Mouse (Mus musculus): ENCODE results near the gene Neu2.
"Not testable (repeated sequence)": the region's sequence is repeated elsewhere in the genome, so short reads cannot be mapped to it uniquely, and the experiment has no call there.

Neu2 gene

GRCm38 (mm10) chr1:87509561-87510165 lies at the start of gene Neu2:
Neu2 (plus strand) TSS chr1:87509889.
- DNase-seq (ENCODE audit: low spot score in 2 of 2): no peak

- no peak for DNase-seq (ENCODE audit: low spot score in 2 of 2)
Measured at GRCm38 (mm10) chr1:87467469-87467868, 42.2 kb upstream of the Neu2 start.

GRCm38 (mm10) chr1:87468321-87468720 lies 41.4 kb upstream of the Neu2 start:
- no peak for DNase-seq (ENCODE audit: low spot score in 2 of 2)

GRCm38 (mm10) chr1:87469971-87470370 lies 39.7 kb upstream of the Neu2 start, which contains the start of gene Snorc:
Snorc (plus strand) TSS chr1:87470271.
- not testable (repeated sequence) for DNase-seq (ENCODE audit: low spot score in 2 of 2)

GRCm38 (mm10) chr1:87471914-87472313 lies 37.8 kb upstream of the Neu2 start:
- DNase-seq (ENCODE audit: low spot score in 2 of 2): no peak

- no peak for DNase-seq (ENCODE audit: low spot score in 2 of 2)
Measured at GRCm38 (mm10) chr1:87472576-87472975, 37.1 kb upstream of the Neu2 start.

- DNase-seq (ENCODE audit: low spot score in 2 of 2): peak in 1 of 2 experiments; percentile 64
Measured at GRCm38 (mm10) chr1:87475076-87475895, 34.4 kb upstream of the Neu2 start.

GRCm38 (mm10) chr1:87482546-87482945 lies 27.1 kb upstream of the Neu2 start:
- no peak for DNase-seq (ENCODE audit: low spot score in 2 of 2)

GRCm38 (mm10) chr1:87486386-87486785 lies 23.3 kb upstream of the Neu2 start:
- DNase-seq (ENCODE audit: low spot score in 2 of 2): no peak

GRCm38 (mm10) chr1:87492285-87492684 lies 17.4 kb upstream of the Neu2 start:
- DNase-seq (ENCODE audit: low spot score in 2 of 2): no peak

GRCm38 (mm10) chr1:87493542-87493941 lies 16.1 kb upstream of the Neu2 start:
- DNase-seq (ENCODE audit: low spot score in 2 of 2): no peak

GRCm38 (mm10) chr1:87505524-87505923 lies 4.2 kb upstream of the Neu2 start:
- DNase-seq (ENCODE audit: low spot score in 2 of 2): no peak

- no peak for DNase-seq (ENCODE audit: low spot score in 2 of 2)
Measured at GRCm38 (mm10) chr1:87507857-87508256, 1.8 kb upstream of the Neu2 start.

GRCm38 (mm10) chr1:87508591-87509560 lies 813 bp upstream of the Neu2 start:
- DNase-seq (ENCODE audit: low spot score in 2 of 2): no peak

- peak in 1 of 2 experiments; percentile 39 for DNase-seq (ENCODE audit: low spot score in 2 of 2)
Measured at GRCm38 (mm10) chr1:87510166-87510691, 540 bp downstream of the Neu2 start.

GRCm38 (mm10) chr1:87510845-87511244 lies 1.2 kb downstream of the Neu2 start:
- DNase-seq (ENCODE audit: low spot score in 2 of 2): no peak

- DNase-seq (ENCODE audit: low spot score in 2 of 2): no peak
Measured at GRCm38 (mm10) chr1:87520467-87520866, 10.8 kb downstream of the Neu2 start.

GRCm38 (mm10) chr1:87521523-87521922 lies 11.8 kb downstream of the Neu2 start:
- DNase-seq (ENCODE audit: low spot score in 2 of 2): no peak

- DNase-seq (ENCODE audit: low spot score in 2 of 2): no peak
Measured at GRCm38 (mm10) chr1:87525041-87525440, 15.4 kb downstream of the Neu2 start.

- no peak for DNase-seq (ENCODE audit: low spot score in 2 of 2)
Measured at GRCm38 (mm10) chr1:87527191-87527590, 17.5 kb downstream of the Neu2 start.

GRCm38 (mm10) chr1:87532346-87532745 lies 22.7 kb downstream of the Neu2 start:
- DNase-seq (ENCODE audit: low spot score in 2 of 2): no peak

GRCm38 (mm10) chr1:87534118-87534517 lies 24.4 kb downstream of the Neu2 start:
- DNase-seq (ENCODE audit: low spot score in 2 of 2): no peak
